Mouse (Mus musculus): Measurements from ENCODE around the gene Uba2.
"Not testable (repeated sequence)": the region's sequence is repeated elsewhere in the genome, so short reads cannot be mapped to it uniquely, and the experiment has no call there.

The Uba2 gene

DNA sequence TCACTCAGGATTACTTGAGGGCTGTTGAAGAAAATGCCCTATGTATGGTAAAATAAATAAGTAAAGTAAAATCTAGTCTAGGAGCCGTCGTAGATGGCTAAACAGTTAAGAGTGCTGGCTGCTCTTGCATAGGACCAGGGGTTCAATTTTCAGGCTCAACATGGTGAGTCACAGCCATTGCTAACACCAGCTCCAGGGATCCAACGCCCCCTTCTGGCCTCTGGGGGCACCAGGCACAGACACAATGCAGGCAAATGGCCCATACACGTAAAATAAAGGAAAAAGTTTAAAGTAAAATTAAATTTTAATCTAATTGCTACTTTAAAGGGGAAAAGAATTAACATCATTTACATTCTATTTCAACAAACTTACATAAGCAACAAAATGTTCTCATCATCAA lies 2.5 kb downstream of the Uba2 start:
- peak; percentile 91 for DNase-seq (ENCODE audit: low read depth, low spot score)

DNA sequence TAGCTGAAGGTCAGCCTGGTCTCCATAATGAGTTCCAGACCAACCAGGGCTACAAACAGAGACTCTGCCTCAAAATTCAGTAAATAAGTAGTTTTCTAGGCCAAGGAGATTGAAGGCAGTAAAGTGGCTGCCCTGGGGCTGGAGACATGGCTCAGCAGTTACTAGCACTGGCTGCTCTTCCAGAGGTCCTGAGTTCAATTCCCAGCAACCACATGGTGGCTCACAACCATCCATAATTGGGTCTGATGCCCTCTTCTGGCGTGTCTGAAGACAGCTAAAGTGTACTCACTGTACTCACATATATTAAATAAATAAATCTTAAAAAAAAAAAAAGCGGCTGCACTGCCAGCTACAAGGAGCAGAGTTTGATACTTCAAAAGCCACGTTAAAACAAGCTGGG lies 3.4 kb downstream of the Uba2 start:
- DNase-seq (ENCODE audit: low read depth, low spot score): peak; percentile 45

DNA sequence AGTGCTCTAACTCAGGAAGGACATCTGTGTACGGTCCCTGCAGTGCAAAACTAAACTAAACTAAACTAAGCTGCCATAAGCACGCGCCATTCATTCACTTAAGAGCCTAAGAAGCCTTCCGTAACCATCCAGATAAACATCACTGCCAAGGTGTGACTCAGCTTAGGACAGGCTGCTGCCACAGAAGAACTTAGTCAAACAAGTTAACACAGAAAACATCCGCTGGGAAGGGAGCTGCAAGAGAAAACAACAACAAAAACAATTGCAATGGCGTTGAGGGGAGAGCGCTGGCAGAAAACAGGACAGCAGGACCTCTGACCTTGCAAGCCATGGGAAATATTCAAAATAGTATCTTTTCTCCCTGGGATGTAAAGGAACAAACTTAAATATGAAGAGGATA lies 4.7 kb downstream of the Uba2 start:
- DNase-seq (ENCODE audit: low read depth, low spot score): peak; percentile 28

DNA sequence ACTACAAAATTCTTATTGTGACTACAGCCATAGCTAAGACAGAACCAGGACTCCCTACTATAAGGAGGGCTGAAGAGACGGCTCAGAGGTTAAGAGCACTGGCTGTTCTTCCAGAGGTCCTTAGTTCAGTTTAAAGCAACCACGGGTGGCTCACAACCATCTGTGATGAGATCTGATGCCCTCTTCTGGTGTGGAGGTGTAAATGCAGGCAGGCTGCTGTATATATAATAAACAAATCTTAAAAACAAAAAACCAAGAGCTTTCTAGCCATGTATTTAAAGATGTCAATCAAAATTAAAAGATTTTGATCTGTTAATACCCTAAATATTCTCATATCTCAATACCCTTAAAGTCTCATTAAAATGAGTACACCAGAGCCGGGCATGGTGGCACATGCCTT lies 10.2 kb downstream of the Uba2 start:
- no peak for DNase-seq (ENCODE audit: low read depth, low spot score)

DNA sequence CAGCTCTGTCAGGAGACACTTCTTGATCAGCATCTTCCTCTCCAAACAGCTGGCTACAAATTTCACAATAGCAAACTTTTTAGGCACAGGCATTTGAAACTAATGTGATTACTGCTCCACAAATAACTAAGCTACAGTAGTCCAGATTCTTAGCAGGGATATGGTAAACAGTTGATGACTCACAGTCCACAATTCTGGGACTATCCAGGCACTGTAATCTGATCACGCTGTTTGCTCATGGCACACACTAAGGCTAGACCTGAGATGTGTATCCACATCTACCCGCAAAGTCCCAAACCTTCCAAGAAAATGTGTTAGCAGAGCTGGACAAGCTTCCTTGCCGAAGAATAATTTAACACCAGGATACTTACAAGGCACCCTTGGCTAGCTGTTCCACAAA lies 11.4 kb downstream of the Uba2 start:
- DNase-seq (ENCODE audit: low read depth, low spot score): no peak

DNA sequence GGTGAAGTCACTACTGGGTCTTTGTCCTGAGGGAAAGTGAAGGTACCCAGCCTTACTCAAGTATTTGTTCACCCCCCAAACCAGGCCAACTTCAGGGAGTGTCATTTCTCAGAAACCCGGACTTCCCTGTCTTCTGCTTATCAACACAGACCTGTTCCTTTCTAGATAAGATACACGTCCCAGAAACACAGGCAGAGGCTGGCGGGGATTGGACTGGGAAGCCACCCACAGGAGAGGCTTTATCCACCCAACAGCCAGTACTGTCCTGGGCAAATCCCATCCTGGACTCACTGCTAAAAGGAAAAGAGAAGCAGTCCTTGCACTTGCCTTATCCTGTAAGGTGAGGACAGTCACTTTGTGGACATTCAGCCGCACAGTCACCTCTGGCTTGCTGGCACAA lies 22.2 kb downstream of the Uba2 start:
- DNase-seq (ENCODE audit: low read depth, low spot score): no peak

DNA sequence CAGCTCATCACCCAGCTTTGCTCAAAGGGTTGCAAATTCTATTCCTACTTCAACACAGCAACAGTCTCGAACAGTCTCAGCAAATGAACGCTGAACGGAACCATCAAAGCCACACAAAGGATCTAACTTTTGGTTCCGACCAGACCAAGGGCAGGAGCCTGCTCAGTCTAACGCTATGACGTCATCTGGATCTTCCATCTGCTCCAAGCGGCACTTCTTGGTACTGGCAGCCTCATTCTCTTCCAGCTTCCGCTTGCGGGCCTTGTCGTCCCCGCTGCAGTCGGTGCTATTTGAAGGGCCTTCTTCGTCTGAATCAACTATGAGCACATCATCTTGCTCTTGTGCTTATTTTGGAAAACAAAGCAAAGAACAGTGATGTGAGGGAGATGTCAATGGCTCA lies 28.3 kb downstream of the Uba2 start:
- peak; percentile 85 for DNase-seq (ENCODE audit: low read depth, low spot score)

DNA sequence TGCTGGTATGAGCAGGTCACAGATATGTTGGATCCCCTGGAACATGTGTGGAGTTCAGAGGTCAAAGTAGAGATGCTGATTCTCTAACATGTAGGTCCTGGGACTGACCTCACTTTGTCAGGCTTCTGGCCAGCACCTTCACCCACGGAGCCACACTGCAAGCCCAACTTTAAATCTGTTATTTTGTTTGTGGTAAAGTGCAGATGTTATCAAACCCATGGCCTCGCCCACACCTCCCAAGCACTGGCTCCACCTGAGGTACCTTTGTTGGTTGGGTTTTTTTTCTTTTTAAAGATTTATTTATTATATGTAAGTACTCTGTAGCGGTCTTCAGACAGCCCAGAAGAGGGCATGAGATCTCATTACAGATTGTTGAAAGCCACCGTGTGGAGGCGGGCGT lies 29.9 kb downstream of the Uba2 start:
- no peak for DNase-seq (ENCODE audit: low read depth, low spot score)

DNA sequence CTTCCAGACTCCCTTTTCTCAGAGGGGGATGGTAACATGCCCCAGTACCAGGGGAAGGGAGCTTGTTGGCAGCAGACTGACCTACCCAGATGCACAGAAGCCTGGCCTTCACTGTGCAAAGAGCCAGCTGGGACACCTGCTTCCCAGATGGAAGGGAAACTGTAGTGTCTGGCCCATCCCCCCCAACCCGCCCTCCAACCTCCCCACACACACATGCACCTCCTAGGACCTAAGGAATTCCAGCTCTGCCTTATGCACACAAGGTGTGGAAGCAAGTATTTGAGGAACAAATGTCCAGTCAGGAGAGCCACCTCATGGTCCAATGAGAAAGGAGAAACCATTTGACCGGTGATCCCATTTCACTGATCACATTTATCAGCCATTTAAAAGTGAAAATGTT lies 35.1 kb downstream of the Uba2 start:
- peak; percentile 60 for DNase-seq (ENCODE audit: low read depth, low spot score)

DNA sequence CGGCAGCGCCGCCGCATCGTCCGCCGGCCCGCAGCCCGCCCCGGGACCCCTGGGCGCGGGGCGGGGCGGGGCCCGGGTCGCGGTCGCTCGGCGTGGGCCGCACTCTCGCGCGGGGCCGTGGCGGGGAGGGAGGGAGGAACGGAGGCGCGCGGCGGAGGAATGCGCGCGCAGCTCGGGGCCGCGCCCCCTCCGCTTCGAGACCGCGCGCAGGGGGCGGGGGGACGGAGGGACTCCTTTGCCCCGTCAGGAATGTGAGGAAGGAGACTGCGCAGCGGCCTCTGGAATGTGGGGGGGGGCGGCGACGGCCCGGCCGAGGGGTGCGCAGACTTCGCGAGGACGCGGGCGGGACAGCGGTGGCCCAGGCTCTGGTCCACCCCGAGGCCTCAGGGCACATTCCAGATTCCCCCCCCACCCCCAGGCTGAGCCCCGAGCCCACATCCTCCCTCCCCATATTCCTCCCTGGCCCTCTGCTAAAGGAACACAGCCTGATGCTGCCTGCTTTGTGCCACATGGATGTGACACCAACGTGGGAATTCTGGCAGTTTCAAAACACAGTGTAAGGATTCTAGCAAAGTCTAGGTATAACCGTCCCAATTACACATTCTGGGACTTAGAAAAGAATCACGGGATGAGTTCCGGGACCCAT lies 36.2 kb downstream of the Uba2 start, which contains the start of gene Wtip:
Gene Wtip (minus strand): TSS at position 152 of the 646 bp plus-strand sequence.
- peak; percentile 90 for DNase-seq (ENCODE audit: low read depth, low spot score)

DNA sequence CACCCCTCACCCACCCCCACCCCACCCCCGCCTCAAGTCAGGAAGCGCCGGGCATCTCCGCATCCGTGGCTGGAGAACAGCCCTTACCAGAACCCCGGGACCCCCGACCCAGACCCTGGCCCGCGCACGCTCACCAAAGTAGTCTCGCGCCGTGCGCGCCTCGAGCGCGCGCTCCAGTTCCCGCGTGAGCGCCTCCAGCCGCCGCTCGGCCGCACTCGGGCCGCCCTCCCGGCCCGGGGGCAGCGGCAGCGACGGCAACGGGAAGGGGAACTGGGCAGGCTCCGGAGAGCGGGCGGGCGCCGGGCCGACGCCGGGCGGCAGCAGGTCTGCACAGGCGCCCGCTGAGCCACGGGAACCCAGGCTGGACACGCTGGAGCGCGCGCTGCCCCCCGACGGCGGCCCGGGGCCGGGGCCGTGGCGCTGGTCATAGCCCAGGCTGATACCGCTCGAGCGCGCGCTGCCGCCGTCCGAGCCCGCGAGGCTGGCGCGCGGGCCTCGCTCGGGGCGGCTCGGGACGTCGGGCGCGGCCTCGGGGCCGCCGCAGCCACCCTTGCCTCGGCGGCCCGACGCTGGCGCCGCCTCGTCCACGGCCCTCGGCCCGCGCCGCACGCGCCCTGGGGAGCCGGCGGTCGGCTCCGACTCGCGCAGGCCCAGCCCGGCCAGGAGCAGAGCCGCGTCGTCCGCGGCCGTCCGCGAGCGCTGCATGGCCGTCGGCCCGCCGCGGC lies 36.9 kb downstream of the Uba2 start:
- DNase-seq (ENCODE audit: low read depth, low spot score): peak; percentile 53

DNA sequence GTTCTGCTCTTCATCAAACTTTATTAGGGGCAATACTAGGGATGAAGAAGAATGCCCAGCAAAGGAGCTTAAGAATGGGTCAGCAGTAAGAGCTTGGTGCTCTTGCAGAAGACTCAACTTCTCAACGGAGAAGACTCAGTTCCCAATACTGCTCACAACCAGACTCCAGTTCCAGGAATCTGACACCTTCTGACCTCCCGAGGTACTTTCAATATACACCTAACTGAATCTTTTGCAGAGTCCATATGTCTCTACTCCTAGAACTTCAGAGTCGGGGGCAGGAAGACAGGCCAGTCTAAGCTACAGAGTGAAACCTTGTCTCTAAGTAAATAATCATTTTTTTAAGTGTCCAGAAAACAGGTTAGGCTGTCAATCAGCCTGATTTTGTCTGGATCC lies 37.4 kb downstream of the Uba2 start:
- DNase-seq (ENCODE audit: low read depth, low spot score): peak; percentile 30

DNA sequence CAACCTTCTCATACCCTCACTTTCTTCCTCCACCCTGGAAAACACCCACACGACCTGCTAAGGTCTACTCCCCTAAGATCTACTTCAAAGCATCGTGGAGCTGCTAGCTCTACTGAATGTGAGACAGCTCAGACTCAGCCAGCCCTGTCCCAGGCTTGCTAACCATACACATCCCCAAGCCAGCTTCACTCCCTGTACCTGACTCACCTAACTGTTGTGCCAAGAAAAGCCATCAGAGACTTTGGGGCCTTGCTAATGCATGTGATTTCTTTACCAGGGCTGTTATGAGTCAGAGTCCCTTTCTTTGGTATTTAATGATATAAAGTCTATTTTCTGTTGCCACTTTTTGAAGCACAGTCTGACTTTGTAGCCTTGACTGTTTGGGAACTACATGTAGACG lies 38.3 kb downstream of the Uba2 start:
- DNase-seq (ENCODE audit: low read depth, low spot score): no peak

DNA sequence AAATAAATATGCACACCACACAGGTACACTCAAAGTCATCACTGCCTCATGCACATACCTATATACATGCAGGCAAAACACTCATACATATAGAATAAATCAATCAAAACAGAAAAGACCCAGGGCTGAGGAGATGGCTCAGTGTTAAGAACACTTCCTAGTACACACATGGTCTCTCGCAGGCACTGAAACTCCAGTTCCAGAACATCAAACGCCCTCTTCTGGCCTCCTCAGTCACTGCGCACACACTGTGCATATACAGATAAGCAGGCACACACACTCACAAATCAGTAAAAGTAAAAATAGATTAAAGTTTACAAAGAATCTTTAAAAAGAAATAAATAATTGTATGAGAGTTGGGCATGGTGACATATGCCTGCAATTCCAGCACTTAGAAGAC lies 43.1 kb downstream of the Uba2 start:
- peak; percentile 69 for DNase-seq (ENCODE audit: low read depth, low spot score)

DNA sequence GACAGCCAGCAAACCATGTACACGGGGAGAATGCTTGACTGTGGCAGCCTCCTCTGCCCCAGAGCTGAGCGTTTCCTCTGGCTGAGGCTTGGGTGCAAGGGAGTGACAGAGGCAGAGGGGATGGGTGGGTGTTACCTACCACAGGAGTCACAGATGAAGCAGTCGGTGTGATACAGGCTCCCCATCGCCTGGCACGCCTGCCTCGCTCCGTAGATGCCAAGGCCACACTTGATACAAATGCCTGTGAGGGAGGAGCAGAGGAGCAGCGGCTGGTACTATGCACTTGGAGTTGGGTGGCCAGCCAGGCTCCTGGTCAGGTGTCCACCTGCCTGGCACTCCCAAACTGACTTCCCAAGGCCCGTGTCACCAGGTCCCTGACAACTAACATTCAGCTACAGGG lies 44.1 kb downstream of the Uba2 start:
- DNase-seq (ENCODE audit: low read depth, low spot score): no peak

DNA sequence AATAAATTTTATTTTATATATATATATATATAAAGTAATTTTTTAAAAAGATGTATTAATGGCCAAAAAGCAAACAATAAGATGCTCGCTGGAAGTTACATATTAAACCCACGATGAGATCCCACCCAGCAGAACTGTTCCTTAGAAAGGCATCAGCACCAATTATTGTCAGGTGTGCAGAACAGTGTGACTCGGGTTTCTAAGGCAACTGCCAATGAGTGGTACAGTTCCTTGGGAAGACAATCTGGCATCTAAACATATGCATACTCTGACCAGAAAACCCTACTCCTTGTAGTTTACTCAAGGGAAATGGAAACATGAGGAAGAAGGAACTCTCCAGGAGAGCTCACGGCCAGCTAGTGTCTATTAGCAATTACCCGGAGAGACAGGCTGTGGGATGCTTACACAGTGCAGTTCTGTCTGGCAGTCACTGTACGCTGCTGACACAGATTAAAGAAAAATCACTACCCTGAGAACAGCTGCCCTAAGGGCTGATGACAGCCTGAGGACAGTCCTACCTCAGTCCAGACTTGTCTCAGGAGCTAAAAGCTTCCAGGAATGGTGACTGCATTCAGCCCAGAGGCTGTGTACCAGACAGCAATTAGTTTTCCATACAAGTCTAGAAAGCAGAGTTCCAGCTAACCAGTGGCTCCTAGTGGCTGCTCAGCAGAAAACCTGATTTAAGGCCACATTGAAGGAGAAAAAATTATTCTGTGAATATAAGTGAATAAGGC lies 46.2 kb downstream of the Uba2 start:
- no peak for DNase-seq (ENCODE audit: low read depth, low spot score)

DNA sequence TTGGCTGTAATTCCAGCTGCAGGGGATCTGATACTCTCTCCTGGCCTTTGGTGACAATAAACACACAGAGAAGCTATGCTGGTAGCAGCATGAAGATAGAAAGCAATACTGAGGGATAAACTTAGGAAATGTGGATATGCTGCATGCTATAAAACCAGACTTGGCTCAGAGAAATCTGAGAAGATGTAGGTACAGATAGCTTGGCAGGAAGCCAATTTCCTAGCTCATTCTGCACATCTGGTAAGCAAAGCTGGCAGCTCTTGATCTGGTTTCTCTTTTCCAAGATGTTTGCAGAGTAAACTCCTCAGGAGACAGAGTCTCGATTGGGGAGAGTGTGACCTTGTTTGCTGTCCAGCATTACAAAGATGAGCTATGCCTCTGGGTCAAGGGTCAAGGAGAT lies 48.8 kb downstream of the Uba2 start:
- not testable (repeated sequence) for DNase-seq (ENCODE audit: low read depth, low spot score)

DNA sequence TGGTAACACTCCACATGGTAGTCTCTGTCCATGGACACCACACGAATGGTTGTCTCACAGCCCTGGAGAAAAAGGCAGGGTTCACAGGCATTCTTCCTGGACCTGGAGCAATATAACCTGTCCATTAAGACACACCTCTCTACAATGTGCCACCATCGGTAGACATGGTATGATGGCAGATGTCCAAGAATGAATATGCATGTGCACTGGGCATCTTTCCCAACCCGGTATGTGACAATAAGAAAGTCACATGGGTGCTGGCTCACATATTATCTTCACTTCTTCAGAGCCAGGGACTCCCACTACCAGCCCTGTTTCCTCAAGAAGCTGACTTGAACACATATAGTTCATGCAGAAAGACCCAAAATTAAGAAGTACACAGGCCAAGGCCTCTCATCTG lies 52.8 kb downstream of the Uba2 start:
- DNase-seq (ENCODE audit: low read depth, low spot score): no peak

DNA sequence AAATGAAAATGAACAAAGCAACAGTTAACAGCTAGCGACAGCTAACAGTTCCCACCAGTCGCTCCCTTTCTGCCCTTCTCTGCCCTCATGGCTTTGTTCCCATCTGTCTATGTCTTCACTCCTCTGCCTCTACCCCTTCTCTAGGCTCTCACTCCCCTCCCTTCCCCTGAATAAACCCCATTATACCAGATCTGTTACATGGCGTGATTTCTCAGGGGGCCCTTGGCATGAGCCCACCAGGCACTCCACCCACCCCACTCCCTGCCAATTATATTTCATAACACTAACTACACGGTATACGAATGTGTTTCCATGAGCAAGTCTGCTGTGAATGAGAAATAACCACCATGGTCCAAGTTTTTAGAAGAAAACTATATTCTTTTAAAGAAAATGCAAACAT lies 60.2 kb downstream of the Uba2 start:
- DNase-seq (ENCODE audit: low read depth, low spot score): no peak

DNA sequence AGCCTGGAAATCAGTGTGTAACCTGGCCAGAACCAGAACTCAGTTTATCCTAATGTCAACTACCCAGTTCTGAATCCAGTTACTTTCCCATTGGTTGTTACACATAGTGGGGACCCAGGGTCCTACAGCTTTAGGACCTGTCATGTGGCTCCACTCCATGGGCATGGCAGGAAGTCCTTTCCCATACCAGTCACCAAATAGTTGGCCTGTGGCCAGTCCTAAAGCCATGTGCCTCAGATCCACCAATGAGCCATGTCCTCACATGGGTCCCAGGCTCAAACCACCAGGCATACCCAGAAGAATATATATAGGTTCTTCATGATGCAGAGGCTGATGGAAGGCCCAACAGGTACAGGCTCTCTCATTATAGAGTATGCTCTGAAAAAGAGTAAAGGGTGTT lies 68.1 kb downstream of the Uba2 start:
- no peak for DNase-seq (ENCODE audit: low read depth, low spot score)

DNA sequence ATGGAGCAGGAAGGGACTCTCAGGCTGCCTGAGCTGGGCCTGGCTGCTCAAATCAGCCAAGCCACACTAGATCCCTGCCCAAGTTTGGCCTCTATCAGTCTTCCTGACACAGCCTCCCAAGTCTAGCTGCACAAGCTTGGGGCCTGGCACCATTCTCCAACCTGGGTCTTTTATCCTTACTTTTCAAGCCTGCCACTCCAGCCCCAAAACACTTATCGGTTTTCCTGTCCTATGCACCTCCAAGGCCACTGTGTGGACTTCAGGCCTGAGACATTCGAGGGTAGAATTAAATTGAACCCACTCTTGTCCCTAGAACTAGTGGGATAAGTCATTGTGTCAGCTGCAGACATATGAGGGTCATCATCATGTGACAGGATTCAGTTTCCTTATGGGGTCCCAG lies 69.4 kb downstream of the Uba2 start:
- DNase-seq (ENCODE audit: low read depth, low spot score): no peak

DNA sequence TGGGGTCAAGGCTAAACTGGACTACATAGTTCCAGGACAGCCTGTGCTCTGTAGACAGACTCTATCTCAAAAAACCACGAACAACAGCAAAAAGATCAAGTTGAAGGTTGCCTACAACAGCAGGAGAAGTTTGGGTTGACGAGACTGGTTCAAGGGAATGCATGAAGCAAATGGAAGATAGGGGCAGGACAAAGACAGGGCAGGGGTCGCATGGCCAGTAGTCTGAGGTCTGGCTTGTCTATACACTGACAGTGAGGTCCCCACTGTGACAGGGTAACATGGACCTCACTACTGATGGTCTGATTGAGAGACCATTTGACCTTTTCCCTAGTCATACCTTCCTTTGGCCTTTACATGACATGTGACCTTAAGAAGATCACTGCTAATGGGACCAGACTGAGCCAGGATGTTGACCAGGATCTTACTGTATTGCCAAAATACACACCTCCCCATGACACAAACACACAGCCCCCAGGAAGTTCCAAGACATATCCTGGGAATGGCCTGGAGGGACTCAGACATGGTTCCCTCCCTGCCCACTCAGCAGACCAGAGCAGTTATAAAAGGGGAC lies 74.4 kb downstream of the Uba2 start, which contains the start of gene Scgb1b30:
Gene Scgb1b30 (plus strand): TSS at position 521 of the 571 bp plus-strand sequence.
- DNase-seq (ENCODE audit: low read depth, low spot score): no peak
